Mouse (Mus musculus): ENCODE measurements at regions not wholly inside any gene's neighbourhood (a gene's known extent, or its start where the extent isn't known, plus 50 kb on each side); places are given as distances from the start of the nearest gene placed in this dataset.
"Not testable (repeated sequence)": the region's sequence is repeated elsewhere in the genome, so short reads cannot be mapped to it uniquely, and the experiment has no call there.

GRCm38 (mm10) chr10:70846281-70847168, 190.8 kb upstream of the Phyhipl start:
- Histone ChIP-seq H3K36me3 (ENCODE audit: control insufficient read depth, insufficient read depth) (no peaks in the 10 kb centered on the region), H3K79me2 (ENCODE audit: control insufficient read depth, insufficient read depth) (no peaks in the 10 kb centered on the region), H3ac (ENCODE audit: control insufficient read depth, insufficient read length) (no peak overlapping the region), H3K4me3 (no peak overlapping the region), H3K27me3 (ENCODE audit: control insufficient read depth, insufficient read depth, insufficient read length) (no peaks in the 10 kb centered on the region), H3K4me2 (ENCODE audit: low read depth) (no peak overlapping the region)
- no peak for TF ChIP-seq POLR2A (IDR thresholded peaks at IDR 0.05; ENCODE audit: insufficient read length, low read depth)
- no peak for TF ChIP-seq E2F4 (IDR thresholded peaks at IDR 0.05; ENCODE audit: insufficient read depth)
- no peak for TF ChIP-seq MAX (IDR thresholded peaks at IDR 0.05; ENCODE audit: low read depth)
- no peak for TF ChIP-seq TCF3 (IDR thresholded peaks at IDR 0.05; ENCODE audit: insufficient read length, low read depth)
- no peak for TF ChIP-seq REST (IDR thresholded peaks at IDR 0.05; ENCODE audit: insufficient read depth, insufficient read length)
- no peak for TF ChIP-seq CEBPB (IDR thresholded peaks at IDR 0.05; ENCODE audit: insufficient read depth, poor library complexity, severe bottlenecking)
- TF ChIP-seq USF1 (IDR thresholded peaks at IDR 0.05; ENCODE audit: low read depth), result no peak
- TF ChIP-seq POLR2AphosphoS2 (IDR thresholded peaks at IDR 0.05; ENCODE audit: insufficient read length, low read depth), result no peak
- no peak for TF ChIP-seq MYOD1 (IDR thresholded peaks at IDR 0.05; ENCODE audit: control insufficient read depth in 1 of 3, insufficient read length in 2 of 3, low read depth in 2 of 3)

- H3K79me2 ChIP-seq (ENCODE audit: control insufficient read depth, insufficient read depth), result no peaks in the 10 kb centered on the region
- H3K4me2 ChIP-seq (ENCODE audit: low read depth), result no peak overlapping the region
- no peak overlapping the region for H3K4me3 ChIP-seq
- no peak overlapping the region for H3ac ChIP-seq (ENCODE audit: control insufficient read depth, insufficient read length)
- no peaks in the 10 kb centered on the region for H3K36me3 ChIP-seq (ENCODE audit: control insufficient read depth, insufficient read depth)
- TF ChIP-seq CEBPB (IDR thresholded peaks at IDR 0.05; ENCODE audit: insufficient read depth, poor library complexity, severe bottlenecking), result no peak
- no peak for TF ChIP-seq MAX (IDR thresholded peaks at IDR 0.05; ENCODE audit: low read depth)
- TF ChIP-seq TCF12 (IDR thresholded peaks at IDR 0.05; ENCODE audit: insufficient read depth, poor library complexity, severe bottlenecking), result no peak
- TF ChIP-seq REST (IDR thresholded peaks at IDR 0.05; ENCODE audit: insufficient read depth, insufficient read length), result no peak
- TF ChIP-seq E2F4 (IDR thresholded peaks at IDR 0.05; ENCODE audit: insufficient read depth), result no peak
- no peak for TF ChIP-seq POLR2AphosphoS2 (IDR thresholded peaks at IDR 0.05; ENCODE audit: insufficient read length, low read depth)
- TF ChIP-seq TCF3 (IDR thresholded peaks at IDR 0.05; ENCODE audit: insufficient read length, low read depth), result no peak
- TF ChIP-seq SRF (IDR thresholded peaks at IDR 0.05; ENCODE audit: control insufficient read depth, insufficient read length, low read depth), result no peak
- TF ChIP-seq MYOD1 (IDR thresholded peaks at IDR 0.05; ENCODE audit: control insufficient read depth in 1 of 3, insufficient read length in 2 of 3, low read depth in 2 of 3), result no peak
- no peak for TF ChIP-seq USF1 (IDR thresholded peaks at IDR 0.05; ENCODE audit: low read depth)
- TF ChIP-seq POLR2A (IDR thresholded peaks at IDR 0.05; ENCODE audit: insufficient read length, low read depth), result no peak
- TF ChIP-seq MYOG (IDR thresholded peaks at IDR 0.05; ENCODE audit: control insufficient read depth in 1 of 3, insufficient read depth in 1 of 3, insufficient read length in 2 of 3, low read depth in 2 of 3), result no peak
- H3K27me3 ChIP-seq (ENCODE audit: control insufficient read depth, insufficient read depth, insufficient read length), result no peaks in the 10 kb centered on the region
These were observed 188.1 kb upstream of the Phyhipl start for GRCm38 (mm10) chr10:70843848-70844247.

DNA sequence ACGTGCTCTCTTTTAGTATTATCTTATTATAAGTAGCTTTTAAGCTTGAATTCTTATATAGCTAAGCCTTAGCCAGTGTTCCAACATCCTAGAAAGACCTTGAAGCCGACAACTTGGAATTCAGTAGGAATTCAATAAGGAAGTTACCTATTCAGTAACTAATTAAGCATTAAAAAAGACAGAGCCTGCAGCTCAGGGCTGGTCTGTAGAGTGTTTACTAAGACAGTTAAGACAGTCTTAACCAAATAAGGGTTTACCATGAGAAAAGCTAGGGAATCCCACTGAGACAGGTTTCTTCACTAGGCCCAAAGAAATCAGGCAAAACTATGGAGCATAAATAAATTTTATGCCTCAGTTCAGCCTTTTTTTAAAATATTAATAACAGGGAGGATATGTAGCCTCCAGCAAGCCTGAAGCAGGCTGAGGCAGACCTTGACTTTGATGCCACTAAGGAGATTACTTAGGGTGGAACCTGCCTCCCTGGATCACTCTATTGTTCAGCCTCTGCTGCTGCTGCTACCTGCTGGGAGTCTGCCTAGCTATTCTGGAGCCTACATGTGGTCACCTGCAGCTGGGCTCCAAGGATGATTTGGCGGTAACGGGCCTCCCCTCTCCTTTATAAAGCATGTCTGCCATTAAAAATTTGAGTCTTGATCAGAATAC, 186.5 kb upstream of the Phyhipl start:
- Histone ChIP-seq H3K36me3 (ENCODE audit: control insufficient read depth, insufficient read depth) (no peaks in the 10 kb centered on the region), H3ac (ENCODE audit: control insufficient read depth, insufficient read length) (no peak overlapping the region), H3K4me3 (no peak overlapping the region), H3K4me2 (ENCODE audit: low read depth) (no peak overlapping the region), H3K27me3 (ENCODE audit: control insufficient read depth, insufficient read depth, insufficient read length) (no peaks in the 10 kb centered on the region), H3K79me2 (ENCODE audit: control insufficient read depth, insufficient read depth) (no peaks in the 10 kb centered on the region)
- TF ChIP-seq TCF12 (IDR thresholded peaks at IDR 0.05; ENCODE audit: insufficient read depth, poor library complexity, severe bottlenecking) (no peak), MYOG (IDR thresholded peaks at IDR 0.05; ENCODE audit: control insufficient read depth in 1 of 3, insufficient read depth in 1 of 3, insufficient read length in 2 of 3, low read depth in 2 of 3) (no peak), CEBPB (IDR thresholded peaks at IDR 0.05; ENCODE audit: insufficient read depth, poor library complexity, severe bottlenecking) (no peak), MYOD1 (IDR thresholded peaks at IDR 0.05; ENCODE audit: control insufficient read depth in 1 of 3, insufficient read length in 2 of 3, low read depth in 2 of 3) (no peak), SRF (IDR thresholded peaks at IDR 0.05; ENCODE audit: control insufficient read depth, insufficient read length, low read depth) (no peak), TCF3 (IDR thresholded peaks at IDR 0.05; ENCODE audit: insufficient read length, low read depth) (no peak), POLR2A (IDR thresholded peaks at IDR 0.05; ENCODE audit: insufficient read length, low read depth) (no peak), E2F4 (IDR thresholded peaks at IDR 0.05; ENCODE audit: insufficient read depth) (no peak), USF1 (IDR thresholded peaks at IDR 0.05; ENCODE audit: low read depth) (no peak), REST (IDR thresholded peaks at IDR 0.05; ENCODE audit: insufficient read depth, insufficient read length) (no peak), POLR2AphosphoS2 (IDR thresholded peaks at IDR 0.05; ENCODE audit: insufficient read length, low read depth) (no peak), MAX (IDR thresholded peaks at IDR 0.05; ENCODE audit: low read depth) (no peak)

- not testable (repeated sequence) for H3ac ChIP-seq (ENCODE audit: control insufficient read depth, insufficient read length); H3K79me2 ChIP-seq (ENCODE audit: control insufficient read depth, insufficient read depth); H3K36me3 ChIP-seq (ENCODE audit: control insufficient read depth, insufficient read depth); H3K4me2 ChIP-seq (ENCODE audit: low read depth); H3K4me3 ChIP-seq; H3K27me3 ChIP-seq (ENCODE audit: control insufficient read depth, insufficient read depth, insufficient read length)
These were observed 185.4 kb upstream of the Phyhipl start for GRCm38 (mm10) chr10:70841179-70841578.
